Mouse (Mus musculus): ENCODE data around the gene Fgf5. TPM values are rescaled to one million over a fixed set of nuclear protein-coding genes. Genes with fewer than 3 reads are reported as not detected.

Fgf5 gene
- polyA plus RNA-seq (2012; rRNA removed): 0.16 and 0.64 TPM in 2 replicates

GRCm38 (mm10) chr5:98253838-98254821 is at the start of gene Fgf5:
TSS of gene Fgf5 (plus strand) at chr5:98254184.

Other genes starting within 250 kb of the Fgf5 start
- 8.3 and 9.0 TPM in 2 replicates for gene Antxr2, start 223.1 kb upstream of the Fgf5 start, polyA plus RNA-seq (2012; rRNA removed)
- gene Prdm8, start 87.0 kb upstream of the Fgf5 start, polyA plus RNA-seq (2012; rRNA removed): 0.06 TPM in 2 replicates
- gene Cfap299, start 75.1 kb downstream of the Fgf5 start, polyA plus RNA-seq (2012; rRNA removed): 0.18 and 1.2 TPM in 2 replicates

All from ovary, adult 2 months (tissue).